Mouse (Mus musculus) macrophage (primary cell): Measurements from ENCODE around the gene Gm26920. TPM values are rescaled to one million over a fixed set of nuclear protein-coding genes. Genes with fewer than 3 reads are reported as not detected.

Experiments
- polyA plus RNA-seq: library from polyadenylated mRNA; stranded (reverse); fragments of 250-400 nt; gene quantifications from 3 replicates; pipeline ENCODE4 v1.2.4, GENCODE M21; 2018; ENCODE audit warnings: inconsistent platforms

The Gm26920 gene
- polyA plus RNA-seq, 1 experiment from 2014 or later, result not detected

Other genes starting within 250 kb of the Gm26920 start
- gene Zfp940, start 236.7 kb downstream of the Gm26920 start, polyA plus RNA-seq, result 0.31 to 0.79 TPM (median 0.50 TPM) in 3 replicates
- 2.0 to 2.8 TPM (median 2.5 TPM) in 3 replicates for gene Zfp420, start 230.4 kb downstream of the Gm26920 start, polyA plus RNA-seq
- 2.9 to 5.0 TPM (median 3.6 TPM) in 3 replicates for gene Zfp27, start 183.8 kb downstream of the Gm26920 start, polyA plus RNA-seq
- 1.3 to 2.7 TPM (median 1.6 TPM) in 3 replicates for gene Zfp383, start 182.2 kb downstream of the Gm26920 start, polyA plus RNA-seq
- gene Zfp74, start 136.3 kb downstream of the Gm26920 start, polyA plus RNA-seq, result 4.4 to 6.4 TPM (median 5.5 TPM) in 3 replicates
- 2.6 to 4.6 TPM (median 2.8 TPM) in 3 replicates for gene Zfp568, start 106.5 kb downstream of the Gm26920 start, polyA plus RNA-seq
- 1.3 to 1.7 TPM (median 1.5 TPM) in 3 replicates for gene Zfp14, start 39.0 kb downstream of the Gm26920 start, polyA plus RNA-seq
- 2.3 to 2.6 TPM (median 2.5 TPM) in 3 replicates for gene Zfp82, start 17.5 kb downstream of the Gm26920 start, polyA plus RNA-seq
- 1.9 to 2.1 TPM (median 2.0 TPM) in 3 replicates for gene Zfp566, start 117 bp upstream of the Gm26920 start, polyA plus RNA-seq
- gene Zfp260, start 4.4 kb upstream of the Gm26920 start, polyA plus RNA-seq, result 12.5 to 26.3 TPM (median 21.7 TPM) in 3 replicates
- 4.3 to 6.3 TPM (median 4.8 TPM) in 3 replicates for gene Zfp382, start 31.5 kb upstream of the Gm26920 start, polyA plus RNA-seq
- gene Zfp146, start 79.3 kb upstream of the Gm26920 start, polyA plus RNA-seq, result 17.2 to 34.1 TPM (median 30.3 TPM) in 3 replicates
- gene Cox7a1, start 93.7 kb upstream of the Gm26920 start, polyA plus RNA-seq, result 6.1 to 9.1 TPM (median 8.4 TPM) in 3 replicates
- gene Capns1, start 108.4 kb upstream of the Gm26920 start, polyA plus RNA-seq, result 404 to 602 TPM (median 510 TPM) in 3 replicates
- gene Polr2i, start 141.5 kb upstream of the Gm26920 start, polyA plus RNA-seq, result 34.2 to 47.5 TPM (median 41.3 TPM) in 3 replicates
- gene Tbcb, start 141.9 kb upstream of the Gm26920 start, polyA plus RNA-seq, result 57.6 to 136 TPM (median 89.3 TPM) in 3 replicates
- gene Ovol3, start 145.3 kb upstream of the Gm26920 start, polyA plus RNA-seq, result not detected in 3 replicates
- 0.34 to 0.72 TPM in 2 of 3 replicates, not detected in the other for gene Thap8, start 189.7 kb upstream of the Gm26920 start, polyA plus RNA-seq
- 10.4 to 24.4 TPM (median 15.1 TPM) in 3 replicates for gene Wdr62, start 190.0 kb upstream of the Gm26920 start, polyA plus RNA-seq
- gene Clip3, start 201.3 kb upstream of the Gm26920 start, polyA plus RNA-seq, result 0.07 to 0.59 TPM in 2 of 3 replicates, not detected in the other
- gene Alkbh6, start 218.3 kb upstream of the Gm26920 start, polyA plus RNA-seq, result 16.1 to 25.9 TPM (median 25.1 TPM) in 3 replicates
- 0.30 to 0.82 TPM (median 0.74 TPM) in 3 replicates for gene Syne4, start 224.4 kb upstream of the Gm26920 start, polyA plus RNA-seq
- 0.33 to 0.57 TPM (median 0.33 TPM) in 3 replicates for gene E130208F15Rik, start 231.3 kb upstream of the Gm26920 start, polyA plus RNA-seq
- 4.6 to 6.7 TPM (median 5.0 TPM) in 3 replicates for gene Sdhaf1, start 233.5 kb upstream of the Gm26920 start, polyA plus RNA-seq